Mouse (Mus musculus) naive thymus-derived CD4-positive, alpha-beta T cell, adult 2 months (primary cell): ENCODE data around the gene Igfbpl1.

Experiments used
- DNase-seq: peaks from one replicate; pipeline ENCODE4 v3.0.0-alpha.2; 2011; ENCODE audit warnings: low read depth

Gene Igfbpl1

DNA sequence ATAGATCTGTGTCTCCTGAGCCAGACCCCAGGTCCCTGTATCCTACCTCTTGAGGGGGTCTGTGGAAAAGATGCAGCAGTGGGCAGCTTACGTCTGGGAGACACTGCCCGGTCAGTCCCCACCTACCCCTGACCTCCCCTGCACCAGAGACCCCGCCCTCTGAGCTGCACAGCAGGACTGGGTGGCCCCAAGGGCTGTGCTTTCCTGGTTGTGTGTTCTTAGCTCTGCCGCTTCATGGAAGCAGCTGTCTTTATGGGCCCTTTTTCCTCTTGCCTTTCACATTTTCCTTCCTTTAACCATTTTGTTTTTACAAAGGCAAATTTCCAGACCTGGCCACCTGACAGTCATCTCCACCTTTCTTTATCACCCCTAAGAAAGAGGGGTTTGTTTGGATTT, 56.1 kb downstream of the Igfbpl1 start:
- DNase-seq: no peak

DNA sequence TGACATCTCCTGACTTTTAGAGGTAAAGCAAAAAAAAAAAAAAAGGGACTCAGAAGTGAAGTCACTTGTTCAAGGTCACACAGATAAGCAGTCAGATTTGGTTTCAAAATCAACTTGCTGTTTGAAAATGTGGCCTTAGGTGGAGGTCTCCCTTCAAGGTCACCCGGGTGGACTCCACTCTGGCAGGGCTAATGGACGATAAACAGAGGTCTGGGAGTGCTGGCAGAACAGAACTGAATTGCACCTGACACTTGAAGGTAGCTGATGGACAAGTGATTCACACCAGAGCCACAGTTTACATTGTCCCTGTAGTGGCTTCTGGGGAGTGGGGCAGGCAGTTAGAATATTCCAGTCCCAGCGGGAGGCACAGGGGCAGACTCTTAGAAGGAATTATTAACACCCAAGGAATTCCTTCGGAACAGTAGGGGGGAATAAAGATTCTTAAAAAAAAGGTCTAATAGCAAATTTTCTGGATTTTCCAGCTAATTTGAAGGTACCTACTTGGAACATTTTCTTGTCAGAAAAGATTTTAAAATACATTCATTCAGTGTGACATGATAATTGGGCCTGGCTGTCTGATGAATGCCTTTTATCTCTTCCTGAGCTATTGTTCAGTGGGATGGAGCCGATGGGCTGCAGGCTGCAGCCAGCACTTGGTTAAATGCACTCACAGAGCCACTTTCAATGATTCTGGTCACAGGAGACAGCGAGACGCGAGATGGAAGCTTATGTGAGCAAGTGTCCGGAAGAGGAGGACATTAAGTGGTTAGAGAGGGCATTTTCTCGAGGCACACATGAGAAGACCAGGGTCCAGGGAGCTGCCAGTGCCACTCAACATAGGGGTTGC, 56.7 kb downstream of the Igfbpl1 start:
- DNase-seq: no peak

DNA sequence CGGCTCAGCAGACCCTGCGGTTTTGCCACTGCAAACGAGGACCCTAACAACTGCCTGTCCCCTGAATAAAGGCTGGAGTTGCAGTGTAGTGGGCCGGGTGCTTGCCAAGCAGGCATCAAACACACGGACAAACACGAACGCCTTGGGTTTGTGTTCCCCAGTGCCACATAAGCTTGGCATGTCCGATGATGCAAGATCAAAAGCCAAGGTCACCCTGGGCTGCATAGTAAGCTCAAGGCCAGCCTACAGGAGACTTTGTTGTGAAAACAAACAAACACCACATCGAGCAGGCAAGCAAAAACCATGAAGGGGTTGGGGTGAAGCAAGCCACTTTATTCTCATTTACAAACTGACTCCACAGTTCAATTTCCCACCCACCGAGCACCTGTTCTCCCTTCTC, 57.6 kb downstream of the Igfbpl1 start:
- DNase-seq: no peak

DNA sequence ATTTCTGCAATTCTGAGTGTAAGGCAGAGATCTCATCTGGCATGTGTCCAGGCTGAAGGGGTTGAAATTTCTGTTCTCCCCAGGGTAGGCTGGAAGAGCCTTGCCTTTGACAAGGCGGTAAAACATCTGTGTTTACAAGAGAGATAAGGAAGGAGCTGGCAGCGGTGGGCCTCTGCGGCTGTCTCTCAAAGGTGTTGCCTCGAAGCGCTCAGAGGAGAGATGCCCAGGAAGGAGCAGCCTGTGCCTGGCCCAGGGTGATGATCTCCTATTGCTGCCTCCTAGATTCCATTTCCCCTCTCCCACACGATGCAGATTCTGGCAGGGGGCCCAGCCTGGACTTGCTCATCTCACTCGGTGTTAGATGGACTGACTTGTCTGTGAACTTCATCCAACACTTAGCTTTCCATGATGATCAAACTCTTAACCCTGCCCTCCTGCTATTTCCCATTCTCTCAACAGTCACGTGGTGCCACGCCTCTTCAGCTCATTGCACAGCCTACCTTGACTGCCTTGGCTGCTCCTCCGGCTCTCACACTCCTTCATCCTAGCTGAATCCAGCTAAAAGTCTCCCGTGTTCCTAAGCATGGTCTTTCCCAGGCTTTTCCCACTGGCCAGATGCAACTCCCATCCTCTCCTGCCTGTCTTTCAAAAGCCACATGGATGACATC, 58.7 kb downstream of the Igfbpl1 start:
- no peak for DNase-seq

DNA sequence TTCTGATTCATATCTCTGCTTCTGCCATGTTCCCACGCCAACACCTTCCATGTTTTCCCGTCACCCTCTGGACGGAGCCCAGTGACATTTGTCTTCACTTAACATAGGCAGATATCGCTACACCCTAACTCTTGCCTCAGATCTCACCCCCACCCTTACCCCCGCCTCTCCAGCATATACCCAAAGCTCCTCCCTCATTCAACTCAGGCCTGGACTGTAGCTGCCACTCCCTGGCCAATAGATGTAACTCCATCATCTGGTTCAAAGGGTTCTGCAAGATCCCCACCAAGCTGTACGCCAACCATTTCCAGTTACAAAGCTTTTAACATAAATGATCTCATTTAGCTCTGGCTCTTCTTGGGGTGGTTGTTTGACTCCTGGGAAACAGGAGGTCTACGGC, 59.9 kb downstream of the Igfbpl1 start:
- no peak for DNase-seq

DNA sequence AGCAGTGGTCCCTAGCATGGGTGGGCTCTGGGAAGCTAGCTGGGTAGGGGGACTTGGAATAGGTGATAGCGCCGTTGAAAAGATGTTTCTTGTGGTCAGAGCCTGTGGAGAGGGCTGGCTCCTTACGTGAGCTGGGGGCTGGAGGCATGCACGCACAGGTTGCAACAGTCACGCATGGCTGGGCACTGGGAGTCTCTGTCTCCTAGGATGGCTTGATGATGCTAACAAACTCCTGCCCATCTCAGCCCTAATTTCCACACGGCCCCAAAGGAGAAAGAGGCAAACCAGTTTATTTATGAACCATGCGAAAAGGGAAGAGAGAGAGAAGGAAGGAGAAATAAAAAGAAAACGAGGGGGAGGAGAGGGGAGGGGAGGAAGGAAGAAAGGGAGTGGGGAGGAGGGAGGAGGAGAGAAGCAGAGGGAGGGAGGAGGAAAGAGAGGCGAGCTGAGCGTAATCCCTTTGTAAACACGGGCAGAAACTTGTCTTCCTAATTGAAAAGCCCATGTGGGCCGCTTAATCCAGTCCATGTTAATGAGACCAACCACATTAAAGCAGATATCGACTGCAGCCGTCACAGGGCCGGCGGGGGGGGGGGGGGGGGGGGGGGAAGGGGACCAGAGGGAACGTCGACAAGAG, 61.0 kb downstream of the Igfbpl1 start:
- peak; percentile 16 for DNase-seq

DNA sequence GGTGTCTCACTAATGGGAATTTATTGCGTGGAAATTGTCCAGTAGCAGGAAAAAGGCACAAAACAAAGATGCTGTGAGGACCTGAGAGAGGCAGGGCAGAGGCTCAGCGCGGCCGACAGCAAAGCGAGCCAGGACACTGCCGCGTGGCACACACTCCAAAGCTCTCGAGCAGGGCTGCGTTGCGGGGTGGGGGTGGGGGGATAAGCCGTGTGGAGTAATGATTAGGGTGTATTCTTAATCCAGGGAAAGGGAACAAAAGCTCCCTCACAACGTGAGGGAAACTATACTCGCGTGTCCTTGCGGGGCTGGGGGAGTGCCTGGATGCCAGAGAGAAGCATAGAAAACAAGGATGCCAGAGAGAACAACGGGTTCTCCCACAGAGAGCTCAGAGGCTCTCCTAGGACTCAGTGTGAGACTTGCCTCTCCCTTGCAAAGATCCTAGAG, 61.6 kb downstream of the Igfbpl1 start:
- no peak for DNase-seq

DNA sequence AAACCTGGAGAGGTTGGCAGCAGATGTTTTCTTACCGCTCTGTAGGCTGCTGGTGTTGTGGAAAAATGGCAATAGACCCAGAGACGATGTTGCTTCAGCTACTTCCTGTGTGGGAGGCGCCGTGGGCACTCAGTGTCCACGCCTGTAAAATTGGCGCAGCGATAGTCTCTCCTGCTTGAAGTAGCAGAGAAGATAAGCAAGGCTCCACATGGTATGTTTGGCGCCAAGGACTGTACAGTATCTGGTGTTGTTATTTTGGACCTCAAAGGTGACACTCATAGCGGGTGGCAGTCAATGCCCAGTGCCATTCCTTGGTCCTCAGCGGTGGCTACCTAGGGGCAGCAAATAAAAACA, 62.6 kb downstream of the Igfbpl1 start:
- no peak for DNase-seq

DNA sequence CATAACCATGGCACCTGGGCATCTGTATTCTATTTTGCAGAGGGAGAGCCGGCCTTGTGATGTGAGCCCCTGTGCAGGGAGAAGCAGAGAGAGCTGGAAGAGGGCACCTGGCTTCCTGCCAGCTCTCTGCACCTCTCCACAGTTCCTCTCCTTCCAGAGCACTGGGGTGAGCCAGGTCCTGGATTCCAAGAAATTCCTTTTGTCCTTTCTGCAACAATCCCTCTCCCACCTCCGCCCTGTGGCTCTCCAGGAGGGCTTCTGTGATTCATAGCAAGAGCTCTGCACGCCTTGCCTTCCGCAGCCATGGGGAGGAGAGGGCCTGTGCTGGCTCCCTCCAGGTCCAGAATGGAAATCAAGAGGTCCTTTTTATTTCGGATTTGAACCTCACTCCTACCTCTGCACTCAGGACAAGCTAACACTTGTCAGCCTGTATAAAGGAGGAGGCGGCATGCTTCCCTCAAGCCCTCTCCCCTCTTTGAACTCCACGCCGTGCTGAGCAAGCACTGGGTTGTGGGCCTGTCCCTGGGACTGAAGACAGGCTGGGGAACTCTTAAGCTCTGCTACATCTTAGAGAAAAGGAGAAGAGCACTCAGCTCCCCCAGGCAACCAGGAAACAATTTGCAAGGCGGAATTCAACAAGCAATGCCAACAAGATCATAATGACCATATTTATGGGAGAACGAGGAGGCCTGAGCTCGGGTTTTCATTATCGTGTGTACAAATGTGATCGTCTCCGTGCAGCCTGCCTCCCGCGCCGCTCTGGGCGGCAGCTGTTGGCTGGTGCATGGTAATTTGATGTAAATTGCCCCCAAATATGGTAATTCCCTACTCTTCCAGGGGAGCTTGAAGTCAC, 63.2 kb downstream of the Igfbpl1 start:
- DNase-seq: peak; percentile 40

DNA sequence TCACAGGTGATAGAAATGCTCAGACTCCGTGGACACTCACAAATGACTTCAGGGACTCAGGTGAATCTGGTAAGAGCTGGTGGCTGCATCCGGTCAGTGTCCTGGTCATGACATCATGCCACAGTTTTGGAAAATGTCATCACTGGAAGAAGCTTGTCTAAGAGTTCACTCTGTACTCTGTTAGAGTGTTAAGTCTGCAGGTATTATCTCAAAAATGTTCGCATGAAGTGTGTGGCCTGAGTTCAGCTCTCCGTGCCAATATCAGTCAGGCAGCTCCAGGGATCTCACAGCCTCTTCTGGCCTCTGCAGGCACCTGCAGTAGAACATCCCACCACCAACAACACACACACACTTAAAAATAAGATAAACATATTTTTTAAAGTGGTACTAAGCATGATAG, 64.1 kb downstream of the Igfbpl1 start:
- DNase-seq: no peak
